Mouse (Mus musculus): ENCODE results near the gene Gm18596. TPM values are rescaled to one million over a fixed set of nuclear protein-coding genes. Genes with fewer than 3 reads are reported as not detected.

The Gm18596 gene
- polyA plus RNA-seq (2017; shearing (Covaris generic)), result not detected

DNA sequence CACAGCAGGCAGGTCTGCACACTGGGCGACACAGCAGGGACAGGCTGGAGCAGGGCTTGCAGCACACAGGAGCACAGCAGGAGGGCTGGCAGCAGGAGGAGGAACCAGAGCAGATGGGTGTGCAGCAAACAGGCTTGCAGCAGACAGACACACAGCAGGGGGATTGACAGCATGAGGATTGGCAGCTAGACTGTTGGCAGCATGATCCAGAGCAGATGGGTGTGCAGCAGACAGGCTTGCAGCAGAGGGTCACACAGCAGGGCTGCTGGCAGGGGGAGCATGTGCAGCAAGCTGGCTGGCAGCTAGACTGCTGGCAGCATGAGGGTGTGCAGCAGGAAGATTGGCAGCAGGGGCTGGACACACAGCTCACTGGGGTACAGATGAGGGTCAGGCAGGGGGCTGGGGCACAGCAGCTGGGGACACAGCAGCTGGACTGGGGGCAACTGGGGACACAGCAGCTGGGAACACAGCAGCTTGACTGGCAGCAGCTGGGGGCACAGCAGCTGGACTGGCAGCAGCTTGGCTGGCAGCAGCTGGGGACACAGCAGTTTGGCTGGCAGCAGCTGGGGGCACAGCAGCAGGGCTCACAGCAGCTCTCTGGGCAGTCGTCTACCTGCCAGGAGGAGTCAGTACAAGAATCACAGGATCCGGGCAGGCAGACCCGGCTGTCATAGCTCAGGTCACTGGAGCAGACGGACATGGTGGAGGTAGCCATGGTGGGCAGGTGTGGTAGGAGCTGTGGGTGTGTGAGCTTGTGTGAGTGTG, at the start of gene Gm18596:
Gene Gm18596 (minus strand): TSS at position 715 of the 765 bp plus-strand sequence.

GRCm38 (mm10) chr10:77787876-77788275, 45.4 kb upstream of the Gm18596 start, which contains the start of gene Gm7137:
Gm7137 (minus strand) TSS chr10:77788200.

GRCm38 (mm10) chr10:77782442-77782841, 40.0 kb upstream of the Gm18596 start, which contains the start of gene Gm3250:
Gm3250 (minus strand) TSS chr10:77782542.

DNA sequence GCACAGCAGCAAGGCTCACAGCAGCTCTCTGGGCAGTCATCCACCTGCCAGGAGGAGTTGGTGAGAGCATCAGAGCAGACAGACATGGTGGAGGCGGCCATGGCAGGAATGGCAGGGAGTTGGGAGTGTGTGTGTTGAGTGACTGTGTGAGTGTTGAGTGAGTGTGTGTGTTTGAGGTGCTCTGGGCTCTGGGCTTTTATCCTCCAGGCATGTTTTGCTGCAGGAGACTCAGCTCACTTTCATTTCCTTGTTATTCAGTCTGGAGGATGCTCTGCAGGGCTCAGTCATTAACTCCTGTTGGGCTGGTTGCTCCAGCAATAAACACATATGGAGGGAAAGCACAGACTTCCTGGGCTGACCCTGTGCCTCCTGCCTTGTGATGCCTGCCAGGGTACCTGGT, 34.4 kb upstream of the Gm18596 start, which contains the start of gene Gm7138:
Gene Gm7138 (minus strand): TSS at position 101 of the 400 bp plus-strand sequence.

DNA sequence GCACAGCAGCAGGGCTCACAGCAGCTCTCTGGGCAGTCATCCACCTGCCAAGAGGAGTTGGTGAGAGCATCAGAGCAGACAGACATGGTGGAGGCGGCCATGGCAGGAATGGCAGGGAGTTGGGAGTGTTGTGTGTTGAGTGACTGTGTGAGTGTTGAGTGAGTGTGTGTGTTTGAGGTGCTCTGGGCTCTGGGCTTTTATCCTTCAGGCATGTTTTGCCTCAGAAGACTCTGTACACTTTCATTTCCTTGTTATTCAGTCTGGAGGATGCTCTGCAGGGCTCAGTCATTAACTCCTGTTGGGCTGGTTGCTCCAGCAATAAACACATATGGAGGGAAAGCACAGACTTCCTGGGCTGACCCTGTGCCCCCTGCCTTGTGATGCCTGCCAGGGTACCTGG, 28.8 kb upstream of the Gm18596 start, which contains the start of gene Gm3238:
Gene Gm3238 (minus strand): TSS at position 101 of the 400 bp plus-strand sequence.

DNA sequence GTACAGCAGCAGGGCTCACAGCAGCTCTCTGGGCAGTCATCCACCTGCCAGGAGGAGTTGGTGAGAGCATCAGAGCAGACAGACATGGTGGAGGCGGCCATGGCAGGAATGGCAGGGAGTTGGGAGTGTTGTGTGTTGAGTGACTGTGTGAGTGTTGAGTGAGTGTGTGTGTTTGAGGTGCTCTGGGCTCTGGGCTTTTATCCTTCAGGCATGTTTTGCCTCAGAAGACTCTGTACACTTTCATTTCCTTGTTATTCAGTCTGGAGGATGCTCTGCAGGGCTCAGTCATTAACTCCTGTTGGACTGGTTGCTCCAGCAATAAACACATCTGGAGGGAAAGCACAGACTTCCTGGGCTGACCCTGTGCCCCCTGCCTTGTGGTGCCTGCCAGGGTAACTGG, 17.1 kb upstream of the Gm18596 start, which contains the start of gene Gm3233:
Gene Gm3233 (minus strand): TSS at position 101 of the 400 bp plus-strand sequence.

GRCm38 (mm10) chr10:77751254-77751653, 8.8 kb upstream of the Gm18596 start, which contains the start of gene Gm9736:
Gm9736 (minus strand) TSS chr10:77751354.

GRCm38 (mm10) chr10:77726186-77726585, 16.3 kb downstream of the Gm18596 start, which contains the start of gene Gm10100:
Gm10100 (plus strand) TSS chr10:77726486.

GRCm38 (mm10) chr10:77720299-77720698, 22.1 kb downstream of the Gm18596 start, which contains the start of gene Krtap12-1:
Krtap12-1 (plus strand) TSS chr10:77720599.

GRCm38 (mm10) chr10:77715507-77715906, 26.9 kb downstream of the Gm18596 start, which contains the start of gene Gm10142:
Gm10142 (plus strand) TSS chr10:77715807.

DNA sequence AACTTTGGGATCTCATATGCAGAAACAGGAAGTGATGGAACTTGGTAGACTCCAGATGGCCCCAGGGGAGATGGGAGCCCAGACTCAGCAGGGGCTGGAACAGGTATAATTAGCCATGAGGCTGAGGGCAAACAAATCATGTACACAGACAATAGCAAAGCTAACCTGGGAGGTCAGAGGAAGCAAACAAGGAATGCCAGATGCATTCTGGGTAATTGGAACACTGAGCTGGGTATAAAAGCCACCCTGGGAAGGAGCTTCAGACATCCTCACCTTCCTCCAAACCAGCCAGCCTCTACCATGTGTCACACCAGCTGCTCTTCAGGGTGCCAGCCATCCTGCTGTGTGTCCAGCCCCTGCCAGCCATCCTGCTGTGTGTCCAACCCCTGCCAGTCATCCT, 31.3 kb downstream of the Gm18596 start, which contains the start of gene Gm10024:
Gene Gm10024 (plus strand): TSS at position 301 of the 400 bp plus-strand sequence.

GRCm38 (mm10) chr10:77706326-77706725, 36.1 kb downstream of the Gm18596 start, which contains the start of gene Gm10272:
Gm10272 (plus strand) TSS chr10:77706626.

DNA sequence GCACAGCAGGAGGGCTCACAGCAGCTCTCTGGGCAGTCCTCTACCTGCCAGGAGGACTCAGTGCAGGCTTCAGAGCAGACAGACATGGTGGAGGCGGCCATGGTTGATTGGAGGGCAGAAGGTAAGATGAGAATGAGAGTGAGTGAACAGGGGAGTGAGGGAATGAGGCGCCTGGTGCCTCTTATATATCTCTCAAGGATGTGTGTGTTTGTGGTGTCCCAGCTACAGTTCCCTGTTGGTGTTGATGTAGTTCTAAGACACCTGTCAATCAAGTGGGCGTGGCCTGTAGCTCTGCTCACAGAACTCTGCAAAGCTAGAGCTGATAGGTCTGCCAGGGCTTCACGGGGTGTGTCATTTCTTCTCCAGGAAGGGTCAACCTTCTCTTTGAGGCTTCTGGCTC, 45.3 kb downstream of the Gm18596 start, which contains the start of gene Gm9508:
Gene Gm9508 (minus strand): TSS at position 101 of the 400 bp plus-strand sequence.

Other genes with a start within 250 kb of the Gm18596 start
- 52.7 TPM for gene Fam207a, start 226.9 kb downstream of the Gm18596 start, polyA plus RNA-seq (2017; shearing (Covaris generic))
- gene Itgb2, start 212.4 kb downstream of the Gm18596 start, polyA plus RNA-seq (2017; shearing (Covaris generic)), result 631 TPM
- 108 TPM for gene Pttg1ip, start 160.9 kb downstream of the Gm18596 start, polyA plus RNA-seq (2017; shearing (Covaris generic))
- gene Sumo3, start 136.5 kb downstream of the Gm18596 start, polyA plus RNA-seq (2017; shearing (Covaris generic)), result 116 TPM
- not detected for gene Gm49325, start 136.4 kb downstream of the Gm18596 start, polyA plus RNA-seq (2017; shearing (Covaris generic))
- gene Ube2g2, start 120.4 kb downstream of the Gm18596 start, polyA plus RNA-seq (2017; shearing (Covaris generic)), result 58.6 TPM
- gene Tspear, start 56.1 kb downstream of the Gm18596 start, polyA plus RNA-seq (2017; shearing (Covaris generic)), result 0.59 TPM
- gene Gm19402, start 51.9 kb downstream of the Gm18596 start, polyA plus RNA-seq (2017; shearing (Covaris generic)), result not detected
- not detected for gene Gm9508, start 45.4 kb downstream of the Gm18596 start, polyA plus RNA-seq (2017; shearing (Covaris generic))
- gene Gm10272, start 36.0 kb downstream of the Gm18596 start, polyA plus RNA-seq (2017; shearing (Covaris generic)), result not detected
- gene Gm10024, start 31.2 kb downstream of the Gm18596 start, polyA plus RNA-seq (2017; shearing (Covaris generic)), result not detected
- not detected for gene Gm10142, start 26.8 kb downstream of the Gm18596 start, polyA plus RNA-seq (2017; shearing (Covaris generic))
- gene Krtap12-1, start 22.0 kb downstream of the Gm18596 start, polyA plus RNA-seq (2017; shearing (Covaris generic)), result not detected
- gene Gm10100, start 16.2 kb downstream of the Gm18596 start, polyA plus RNA-seq (2017; shearing (Covaris generic)), result not detected
- not detected for gene Gm9736, start 8.7 kb upstream of the Gm18596 start, polyA plus RNA-seq (2017; shearing (Covaris generic))
- gene Gm3233, start 17.0 kb upstream of the Gm18596 start, polyA plus RNA-seq (2017; shearing (Covaris generic)), result not detected
- gene Gm3238, start 28.7 kb upstream of the Gm18596 start, polyA plus RNA-seq (2017; shearing (Covaris generic)), result not detected
- not detected for gene Gm7138, start 34.3 kb upstream of the Gm18596 start, polyA plus RNA-seq (2017; shearing (Covaris generic))
- not detected for gene Gm3250, start 39.9 kb upstream of the Gm18596 start, polyA plus RNA-seq (2017; shearing (Covaris generic))
- not detected for gene Gm7137, start 45.6 kb upstream of the Gm18596 start, polyA plus RNA-seq (2017; shearing (Covaris generic))
- not detected for gene Gm9639, start 52.4 kb upstream of the Gm18596 start, polyA plus RNA-seq (2017; shearing (Covaris generic))
- gene Gm19668, start 56.5 kb upstream of the Gm18596 start, polyA plus RNA-seq (2017; shearing (Covaris generic)), result not detected
- not detected for gene Gm9507, start 69.2 kb upstream of the Gm18596 start, polyA plus RNA-seq (2017; shearing (Covaris generic))
- not detected for gene Gm2696, start 72.0 kb upstream of the Gm18596 start, polyA plus RNA-seq (2017; shearing (Covaris generic))
- gene Krtap10-4, start 84.5 kb upstream of the Gm18596 start, polyA plus RNA-seq (2017; shearing (Covaris generic)), result not detected
- not detected for gene Krtap10-10, start 93.3 kb upstream of the Gm18596 start, polyA plus RNA-seq (2017; shearing (Covaris generic))
- gene Gm36176, start 104.2 kb upstream of the Gm18596 start, polyA plus RNA-seq (2017; shearing (Covaris generic)), result not detected
- not detected for gene Gm10318, start 110.2 kb upstream of the Gm18596 start, polyA plus RNA-seq (2017; shearing (Covaris generic))
- gene Gm3285, start 119.3 kb upstream of the Gm18596 start, polyA plus RNA-seq (2017; shearing (Covaris generic)), result not detected
- gene Lrrc3, start 159.9 kb upstream of the Gm18596 start, polyA plus RNA-seq (2017; shearing (Covaris generic)), result not detected
- 1.3 TPM for gene Trpm2, start 227.9 kb upstream of the Gm18596 start, polyA plus RNA-seq (2017; shearing (Covaris generic))
- gene 1810043G02Rik, start 235.9 kb upstream of the Gm18596 start, polyA plus RNA-seq (2017; shearing (Covaris generic)), result 10.6 TPM